Mouse (Mus musculus) liver, embryonic 13.5 days (tissue): ENCODE results near the gene Fam219b. TPM values are rescaled to one million over a fixed set of nuclear protein-coding genes. Genes with fewer than 3 reads are reported as not detected.

Experiments
- ATAC-seq: fragments of 200-750 bp; cut with Nextera tagmentation; 2 replicates; pipeline ENCODE4 v1.8.0; 2017; ENCODE audit warnings: low read depth, mild to moderate bottlenecking, moderate number of reproducible peaks, moderate library complexity
- DNase-seq: peaks from one replicate; pipeline ENCODE4 v3.0.0; 2022
- H3K27ac ChIP-seq: fragments of 300-500 bp; sonication (generic); 2 replicates; pipeline ENCODE4 v1.5.1; 2015; ENCODE audit warnings: moderate library complexity, mild to moderate bottlenecking, inconsistent platforms
- H3K27me3 ChIP-seq: fragments of 300-500 bp; sonication (generic); 2 replicates; pipeline ENCODE4 v1.6.1; 2015; ENCODE audit warnings: mild to moderate bottlenecking, inconsistent platforms
- H3K36me3 ChIP-seq: fragments of 300-500 bp; sonication (generic); 2 replicates; pipeline ENCODE4 v1.6.1; 2015; ENCODE audit warnings: mild to moderate bottlenecking, inconsistent platforms
- H3K4me1 ChIP-seq: fragments of 300-500 bp; sonication (generic); replicated peaks from 2 replicates; pipeline ENCODE4 v1.6.1; 2015; ENCODE audit warnings: inconsistent platforms
- H3K4me2 ChIP-seq: fragments of 300-500 bp; sonication (generic); 2 replicates; pipeline ENCODE4 v1.6.1; 2015; ENCODE audit warnings: inconsistent platforms, mild to moderate bottlenecking, moderate library complexity
- H3K4me3 ChIP-seq: fragments of 300-500 bp; sonication (generic); replicated peaks from 2 replicates; pipeline ENCODE4 v1.5.1; 2015; ENCODE audit warnings: mild to moderate bottlenecking, inconsistent platforms
- H3K9ac ChIP-seq: fragments of 300-500 bp; sonication (generic); 2 replicates; pipeline ENCODE4 v1.6.1; 2015; ENCODE audit warnings: mild to moderate bottlenecking, inconsistent platforms
- H3K9me3 ChIP-seq: fragments of 300-500 bp; sonication (generic); replicated peaks from 2 replicates; pipeline ENCODE4 v1.6.1; 2016; ENCODE audit warnings: inconsistent platforms
- WGBS: fragments of 180-500 bp; shearing (Covaris S2); methylation state at CpG from one replicate; pipeline ENCODE4 v1.1.7; 2015; ENCODE audit not compliant: insufficient replicate concordance; 5-methylcytosine and 5-hydroxymethylcytosine counted together
- polyA plus RNA-seq: library from polyadenylated mRNA; unstranded; fragments of >200 nt; fragmentation: Nextera tagmentation; extraction: Ambion mirVana; gene quantifications from 2 replicates; pipeline ENCODE4 v1.2.1, GENCODE M21; 2015

Gene Fam219b
- polyA plus RNA-seq, 1 experiment from 2014 or later, result 8.2 TPM

- Histone ChIP-seq H3K4me1 (peaks cover 40% of the 10 kb centered on the region), H3K27me3 (no peaks in the 10 kb centered on the region), H3K4me3 (no peak overlapping the region), H3K9ac (no peak overlapping the region), H3K9me3 (no peaks in the 10 kb centered on the region), H3K4me2 (no peak overlapping the region), H3K36me3 (peaks cover 30% of the 10 kb centered on the region), H3K27ac (no peak overlapping the region)
- WGBS, result 54% methylated on average over 10 of the region's 10 CpGs
- no peak for ATAC-seq
- no peak for DNase-seq
Observed at GRCm38 (mm10) chr9:57565741-57566221, 28.5 kb downstream of the Fam219b start.

- DNase-seq, result no peak
- no peak overlapping the region for H3K27ac ChIP-seq
- no peaks in the 10 kb centered on the region for H3K9me3 ChIP-seq
- 51% methylated on average over 8 of the region's 8 CpGs for WGBS
- H3K4me2 ChIP-seq, result no peak overlapping the region
- peaks cover 32% of the 10 kb centered on the region for H3K4me1 ChIP-seq
- peaks cover 34% of the 10 kb centered on the region for H3K36me3 ChIP-seq
- ATAC-seq, result no peak
- H3K9ac ChIP-seq, result no peak overlapping the region
- no peaks in the 10 kb centered on the region for H3K27me3 ChIP-seq
- H3K4me3 ChIP-seq, result no peak overlapping the region
Observed at GRCm38 (mm10) chr9:57566846-57567245, 29.5 kb downstream of the Fam219b start.

GRCm38 (mm10) chr9:57568500-57568899, 31.2 kb downstream of the Fam219b start:
- no peaks in the 10 kb centered on the region for H3K27me3 ChIP-seq
- H3K9ac ChIP-seq, result no peak overlapping the region
- H3K9me3 ChIP-seq, result no peaks in the 10 kb centered on the region
- peaks cover 34% of the 10 kb centered on the region for H3K36me3 ChIP-seq
- H3K4me2 ChIP-seq, result no peak overlapping the region
- ATAC-seq (no peak), DNase-seq (no peak)
- no peak overlapping the region for H3K4me3 ChIP-seq
- peaks cover 16% of the 10 kb centered on the region for H3K4me1 ChIP-seq
- 83% methylated on average over 6 of the region's 6 CpGs for WGBS
- H3K27ac ChIP-seq, result no peak overlapping the region

- ATAC-seq, result no peak
Observed at GRCm38 (mm10) chr9:57574397-57574796, 37.1 kb downstream of the Fam219b start.

DNA sequence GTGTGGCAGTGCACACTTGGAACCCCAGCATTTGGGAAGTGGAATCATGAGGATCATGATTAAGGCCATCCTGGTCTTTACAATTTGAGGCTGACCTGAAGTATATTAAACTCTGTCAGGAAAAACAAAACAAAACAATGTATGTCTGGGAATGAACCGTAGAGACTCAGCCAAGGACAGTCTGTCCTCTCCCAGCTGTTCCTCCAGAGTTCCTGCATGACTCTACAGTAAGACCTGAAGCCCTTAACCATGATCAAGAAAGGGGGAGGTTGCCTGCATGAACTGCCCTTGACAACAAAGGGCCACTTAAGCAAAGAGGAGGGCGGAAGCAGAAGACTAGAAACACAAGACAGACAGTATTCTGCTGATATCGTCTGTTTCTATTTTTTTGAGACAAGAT, 38.2 kb downstream of the Fam219b start:
- Histone ChIP-seq H3K9ac (no peak overlapping the region), H3K27me3 (no peaks in the 10 kb centered on the region), H3K27ac (no peak overlapping the region), H3K4me1 (peaks cover 28% of the 10 kb centered on the region), H3K9me3 (no peaks in the 10 kb centered on the region), H3K4me3 (no peak overlapping the region), H3K4me2 (no peak overlapping the region), H3K36me3 (peaks cover 31% of the 10 kb centered on the region)
- WGBS, result 61% methylated on average over 3 of the region's 3 CpGs
- DNase-seq (no peak), ATAC-seq (no peak)

More at GRCm38 (mm10) chr9:57574397-57574796, 37.1 kb downstream of the Fam219b start:
- Histone ChIP-seq H3K9me3 (no peaks in the 10 kb centered on the region), H3K4me1 (peaks cover 28% of the 10 kb centered on the region), H3K4me2 (no peak overlapping the region), H3K27me3 (no peaks in the 10 kb centered on the region), H3K4me3 (no peak overlapping the region), H3K36me3 (peaks cover 32% of the 10 kb centered on the region), H3K27ac (peak overlapping the region; percentile 36; the same call in 1 of the 2 replicates), H3K9ac (no peak overlapping the region)
- no peak for DNase-seq

DNA sequence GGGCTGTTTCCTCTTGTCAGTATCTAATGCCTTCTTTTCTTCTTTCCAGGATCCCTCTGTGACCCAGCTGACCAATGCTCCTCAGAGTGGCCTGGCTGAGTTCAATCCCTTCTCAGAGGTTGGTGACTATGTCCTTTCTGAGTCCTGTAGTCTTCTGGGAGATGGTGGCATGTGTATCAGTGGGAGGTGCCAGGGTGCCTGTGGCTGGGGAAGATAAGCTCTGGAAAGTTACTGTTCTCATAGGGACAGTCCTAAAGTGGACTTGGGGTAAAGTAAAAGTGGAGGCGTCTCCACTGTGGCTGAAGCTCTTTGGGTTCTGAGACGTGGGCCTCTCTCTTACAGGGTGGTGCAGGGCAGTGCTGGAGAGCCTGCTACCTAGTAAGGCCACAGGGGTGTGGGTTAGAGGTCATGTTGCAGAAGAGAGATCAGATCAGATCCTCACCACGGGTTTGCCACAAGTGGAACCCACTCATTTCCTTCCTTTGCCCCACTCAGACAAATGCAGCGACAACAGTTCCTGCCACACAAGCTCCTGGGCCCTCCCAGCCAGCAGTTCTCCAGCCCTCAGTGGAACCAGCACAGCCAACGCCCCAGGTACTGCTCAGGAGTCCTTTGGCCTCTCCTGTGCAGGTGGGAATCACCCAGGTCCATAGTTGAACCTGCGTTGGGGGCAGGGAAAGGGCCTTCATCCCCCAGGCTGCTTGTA, 40.0 kb downstream of the Fam219b start:
- peak overlapping the region; percentile 42 for H3K4me2 ChIP-seq
- peaks cover 28% of the 10 kb centered on the region for H3K4me1 ChIP-seq
- 17% methylated on average over 6 of the region's 6 CpGs for WGBS
- peaks cover 43% of the 10 kb centered on the region for H3K36me3 ChIP-seq
- DNase-seq (peak; percentile 54), ATAC-seq (peak; percentile 90)
- H3K4me3 ChIP-seq, result no peak overlapping the region
- no peaks in the 10 kb centered on the region for H3K27me3 ChIP-seq
- peak overlapping the region; percentile 60 for H3K9ac ChIP-seq
- H3K9me3 ChIP-seq, result no peaks in the 10 kb centered on the region
- H3K27ac ChIP-seq, result peak overlapping the region; percentile 79

DNA sequence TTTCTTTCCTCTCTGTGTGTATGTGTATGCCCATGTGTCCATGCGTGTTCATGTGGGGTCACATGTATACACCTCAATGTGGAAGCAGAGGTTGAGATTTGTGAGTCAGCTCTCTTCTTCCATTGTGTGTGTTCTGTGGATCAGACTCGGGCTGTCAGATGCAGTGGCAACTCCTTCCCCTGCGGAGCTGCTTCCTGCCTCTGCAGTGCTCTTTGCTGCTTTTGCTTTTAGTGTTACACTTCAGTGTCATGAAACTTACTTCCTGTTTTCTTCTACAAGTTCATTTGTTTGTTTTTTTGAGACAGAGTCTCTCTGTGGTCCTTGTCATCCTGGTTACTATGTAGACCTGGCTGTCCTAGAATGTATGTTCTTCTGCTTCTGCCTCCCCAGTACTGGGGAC, 47.7 kb downstream of the Fam219b start:
- ATAC-seq (no peak), DNase-seq (no peak)
- no peak overlapping the region for H3K4me2 ChIP-seq
- H3K4me1 ChIP-seq, result peaks cover 18% of the 10 kb centered on the region
- WGBS, result 70% methylated on average over 3 of the region's 3 CpGs
- H3K9ac ChIP-seq, result no peak overlapping the region
- no peaks in the 10 kb centered on the region for H3K27me3 ChIP-seq
- H3K36me3 ChIP-seq, result peaks cover 64% of the 10 kb centered on the region
- no peak overlapping the region for H3K27ac ChIP-seq
- H3K4me3 ChIP-seq, result no peak overlapping the region
- H3K9me3 ChIP-seq, result no peaks in the 10 kb centered on the region

- Histone ChIP-seq H3K9ac (peak within 1 kb of the TSS; percentile 73), H3K9me3 (no peaks in the 10 kb centered on the region), H3K36me3 (peaks cover 36% of the 10 kb centered on the region), H3K4me1 (peaks cover 34% of the 10 kb centered on the region), H3K4me2 (peak within 1 kb of the TSS; percentile 94), H3K4me3 (peak within 1 kb of the TSS; percentile 67), H3K27ac (peak within 1 kb of the TSS; percentile 72), H3K27me3 (no peaks in the 10 kb centered on the region)
- ATAC-seq (peak; percentile 85), DNase-seq (peak; percentile 75)
- WGBS, result under 1% methylated on average over 58 of the region's 58 CpGs
Observed at GRCm38 (mm10) chr9:57589224-57590126, 52.1 kb downstream of the Fam219b start, which contains the start of gene Ulk3. Ulk3 (plus strand) TSS chr9:57589452.

- ATAC-seq, result no peak
- Histone ChIP-seq H3K4me2 (no peak overlapping the region), H3K27ac (no peak overlapping the region), H3K4me3 (no peak overlapping the region), H3K36me3 (peaks cover 38% of the 10 kb centered on the region), H3K9me3 (no peaks in the 10 kb centered on the region), H3K27me3 (no peaks in the 10 kb centered on the region), H3K4me1 (peaks cover 34% of the 10 kb centered on the region), H3K9ac (no peak overlapping the region)
- no peak for DNase-seq
- WGBS, result 50% methylated on average over 5 of the region's 5 CpGs
Observed at GRCm38 (mm10) chr9:57590726-57591125, 53.4 kb downstream of the Fam219b start.
